Mouse (Mus musculus) C2C12 (cell line): ENCODE measurements around the gene Nppa.

Experiments used
- CTCF ChIP-seq: IDR thresholded peaks from one replicate; pipeline ENCODE4 v1.5.1; 2011; ENCODE audit not compliant: control insufficient read depth, insufficient read depth, insufficient read length
- MAX ChIP-seq: IDR thresholded peaks from one replicate; pipeline ENCODE4 v1.6.1; 2011; ENCODE audit warnings: mild to moderate bottlenecking, control low read depth
- MYOD1 ChIP-seq: IDR thresholded peaks from one replicate; pipeline ENCODE4 v1.6.1; 2011; ENCODE audit warnings: low read depth; ENCODE audit not compliant: control insufficient read depth, insufficient read length
- MYOG ChIP-seq: IDR thresholded peaks from one replicate; pipeline ENCODE4 v1.6.1; 2011; ENCODE audit not compliant: control insufficient read depth, insufficient read length; ENCODE audit errors: extremely low read depth
- USF1 ChIP-seq: IDR thresholded peaks from one replicate; pipeline ENCODE4 v1.6.1; 2011; ENCODE audit warnings: low read depth, mild to moderate bottlenecking, control low read depth, moderate library complexity

GRCm38 (mm10) chr4:148008412-148008811 lies 7.9 kb downstream of the Nppa start:
- TF ChIP-seq CTCF (peak; percentile 41), USF1 (no peak), MAX (no peak), MYOG (no peak), MYOD1 (no peak)
